Mouse (Mus musculus): Measurements from ENCODE around the gene Art4. TPM values are rescaled to one million over a fixed set of nuclear protein-coding genes. Genes with fewer than 3 reads are reported as not detected.

Art4 gene
- total and polyA plus RNA-seq, 3 experiments = 0.34 to 1.0 (median 0.48) TPM

GRCm38 (mm10) chr6:136808014-136808417, 49.5 kb downstream of the Art4 start, which contains the start of gene H2afj:
Gene H2afj, plus strand, starts transcription at chr6:136808244.
- peak within 1 kb of the TSS; percentile 67 for H3K9ac ChIP-seq (ENCODE audit: insufficient read depth, low read depth)
- TF ChIP-seq HCFC1 (IDR thresholded peaks at IDR 0.05; ENCODE audit: low read depth, low read length) (peak; percentile 79), ZMIZ1 (IDR thresholded peaks at IDR 0.05; ENCODE audit: low read depth, low read length) (peak; percentile 64; the same call in 1 of the 2 replicates), MXI1 (IDR thresholded peaks at IDR 0.05; ENCODE audit: low read depth, low read length) (peak; percentile 79), TCF12 (IDR thresholded peaks at IDR 0.05; ENCODE audit: low read depth, low read length) (peak; percentile 93), POLR2AphosphoS2 (IDR thresholded peaks at IDR 0.05; ENCODE audit: low read depth, low read length) (peak; percentile 65; the same call in 1 of the 2 replicates), SMC3 (IDR thresholded peaks at IDR 0.05; ENCODE audit: low read depth, low read length) (no peak), USF2 (conservative IDR thresholded peaks at IDR 0.05; ENCODE audit: low read depth, low read length) (no peak), MAX (IDR thresholded peaks at IDR 0.05; ENCODE audit: low read length) (0 out of 2 replicates have a peak, but pooled peaks have one; percentile 45), CTCF (conservative IDR thresholded peaks at IDR 0.05 in 1 of 2, IDR thresholded peaks at IDR 0.05 in 1 of 2; ENCODE audit: low read depth in 2 of 2, low read length in 2 of 2) (no peak), SIN3A (IDR thresholded peaks at IDR 0.05; ENCODE audit: low read length) (peak; percentile 94), NELFE (IDR thresholded peaks at IDR 0.05; ENCODE audit: low read depth, low read length) (peak; percentile 81), ETS1 (conservative IDR thresholded peaks at IDR 0.05; ENCODE audit: low read depth, low read length) (0 out of 2 replicates have a peak, but pooled peaks have one; percentile 10), JUND (conservative IDR thresholded peaks at IDR 0.05; ENCODE audit: low read depth, low read length) (no peak), USF1 (IDR thresholded peaks at IDR 0.05; ENCODE audit: low read depth, low read length) (no peak), ELF1 (IDR thresholded peaks at IDR 0.05; ENCODE audit: low read depth, low read length) (peak; percentile 100), E2F4 (IDR thresholded peaks at IDR 0.05; ENCODE audit: insufficient replicate concordance, low read depth, low read length) (no peak), CHD2 (IDR thresholded peaks at IDR 0.05; ENCODE audit: low read length) (peak; percentile 97), TBP (conservative IDR thresholded peaks at IDR 0.05; ENCODE audit: low read depth, low read length) (peak; percentile 35; the same call in 1 of the 2 replicates), PAX5 (IDR thresholded peaks at IDR 0.05; ENCODE audit: low read length) (no peak), RCOR1 (conservative IDR thresholded peaks at IDR 0.05; ENCODE audit: low read depth, low read length) (no peak), GABPA (IDR thresholded peaks at IDR 0.05; ENCODE audit: insufficient replicate concordance, low read depth, low read length) (no peak), ZKSCAN1 (IDR thresholded peaks at IDR 0.05; ENCODE audit: borderline replicate concordance, low read depth, low read length) (no peak), ZC3H11A (IDR thresholded peaks at IDR 0.05; ENCODE audit: low read depth, low read length) (no peak), ZNF384 (IDR thresholded peaks at IDR 0.05; ENCODE audit: low read depth, low read length) (no peak), IRF4 (IDR thresholded peaks at IDR 0.05; ENCODE audit: low read depth, low read length) (no peak), NRF1 (IDR thresholded peaks at IDR 0.05; ENCODE audit: low read depth, low read length) (peak; percentile 87), MYC (IDR thresholded peaks at IDR 0.05; ENCODE audit: low read depth, low read length) (0 out of 2 replicates have a peak, but pooled peaks have one; percentile 23), MAZ (IDR thresholded peaks at IDR 0.05; ENCODE audit: low read depth, low read length) (0 out of 2 replicates have a peak, but pooled peaks have one; percentile 48), BHLHE40 (IDR thresholded peaks at IDR 0.05; ENCODE audit: low read depth, low read length) (0 out of 2 replicates have a peak, but pooled peaks have one; percentile 18), RAD21 (IDR thresholded peaks at IDR 0.05; ENCODE audit: low read depth, low read length) (no peak), MAFK (IDR thresholded peaks at IDR 0.05; ENCODE audit: insufficient replicate concordance, low read length) (no peak), CHD1 (IDR thresholded peaks at IDR 0.05; ENCODE audit: low read depth, low read length) (no peak), MEF2A (IDR thresholded peaks at IDR 0.05; ENCODE audit: borderline replicate concordance, low read depth, low read length) (peak; percentile 57; the same call in 1 of the 2 replicates), POLR2A (IDR thresholded peaks at IDR 0.05; ENCODE audit: low read depth, low read length) (peak; percentile 82), EP300 (IDR thresholded peaks at IDR 0.05; ENCODE audit: low read length) (no peak), JUN (IDR thresholded peaks at IDR 0.05; ENCODE audit: insufficient read depth, low read depth, low read length) (no peak), KAT2A (IDR thresholded peaks at IDR 0.05; ENCODE audit: insufficient replicate concordance, low read length) (peak; percentile 58; the same call in 1 of the 2 replicates), UBTF (IDR thresholded peaks at IDR 0.05; ENCODE audit: low read depth, low read length) (no peak)
- peaks cover 11 to 25% of the 10 kb centered on the region in 2 experiments for H3K36me3 ChIP-seq (replicated peaks in 1 of 2; ENCODE audit: control insufficient read depth in 1 of 2, insufficient read depth in 1 of 2, low read length in 1 of 2)
- H3K27me3 ChIP-seq (replicated peaks) = no peaks in the 10 kb centered on the region
- H3K27ac ChIP-seq (ENCODE audit: insufficient read depth, low read depth) = peak within 1 kb of the TSS; percentile 58
- H3K4me2 ChIP-seq (ENCODE audit: insufficient read depth, low read depth, poor library complexity, severe bottlenecking) = peak within 1 kb of the TSS; percentile 94; the same call in 1 of the 2 replicates
- DNase-seq (ENCODE audit: extremely low read depth) = peak; percentile 95
- dilution Hi-C loops (cut with MboI; ENCODE audit: extremely low pct_ligation_motif_present, extremely low pct_unique_long_range_greater_than_20kb, low sequenced_read_pairs) = no loop called here
- in situ Hi-C loops (cut with MboI; ENCODE audit: low pct_ligation_motif_present, low pct_unique_long_range_greater_than_20kb, low sequenced_read_pairs) = no loop called here
- no peaks in the 10 kb centered on the region for H3K9me3 ChIP-seq (replicated peaks; ENCODE audit: low read length)
- H3K4me1 ChIP-seq (ENCODE audit: control insufficient read depth in 1 of 2, insufficient read depth in 2 of 2) = peaks cover 6 to 54% of the 10 kb centered on the region in 2 experiments
- H3K79me2 ChIP-seq (replicated peaks; ENCODE audit: control insufficient read depth, extremely low read depth, insufficient read depth, poor library complexity, severe bottlenecking) = peaks cover 30% of the 10 kb centered on the region
- peak within 1 kb of the TSS; percentile 86 to 92 (median 90) for H3K4me3 ChIP-seq (replicated peaks in 1 of 3; ENCODE audit: low read depth in 2 of 3, low read length in 2 of 3, poor library complexity in 1 of 3)

Measured in CH12.LX (cell line).